ENCODE assay signal across 11 mouse cellular contexts in the genomic region with DNA sequence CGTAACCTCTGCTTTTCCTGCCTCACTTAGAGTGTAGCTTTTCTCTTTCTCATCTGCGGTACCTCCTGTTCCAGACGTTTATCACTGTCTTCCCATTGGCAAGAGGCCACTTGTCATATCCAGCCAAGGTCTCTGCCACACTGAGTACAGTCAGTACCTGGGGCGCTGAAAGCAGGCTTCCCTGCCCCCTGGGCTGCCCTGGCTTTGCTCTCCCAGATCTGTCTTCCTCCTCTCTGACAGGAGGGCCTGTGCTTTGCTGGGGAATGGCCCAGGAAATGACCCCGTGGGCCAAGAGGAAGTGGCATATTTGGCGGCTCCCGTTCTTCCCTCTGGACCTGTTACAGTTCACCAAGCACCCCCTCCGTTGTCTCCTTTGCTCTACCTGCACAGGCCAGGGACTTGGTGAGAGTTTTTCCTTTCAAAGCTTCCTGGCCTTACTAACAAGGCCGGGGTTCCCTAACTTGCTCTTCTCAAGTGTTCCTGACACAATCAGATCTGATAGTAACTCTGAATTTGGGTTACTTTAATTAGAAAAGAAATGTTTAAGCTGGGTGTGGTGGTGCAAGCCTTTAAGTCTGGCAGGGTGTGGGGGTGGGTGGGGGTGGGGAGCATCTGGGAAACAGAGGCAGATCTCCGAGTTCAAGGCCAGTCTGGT. TPM values are rescaled to one million over a fixed set of nuclear protein-coding genes. Genes with fewer than 3 reads are reported as not detected.
A peak's percentile ranks its signal among the peaks of the same experiment; 100 is the strongest.
DNase-seq lines count a peak whose midpoint lies in the region; ATAC-seq and TF ChIP-seq lines count a peak whose summit lies in the region.
"Had no signal": no experiment of that assay in that cellular context is flagged by ENCODE, and none has a peak within 500 bp of the region (broad histone marks: within the 10 kb centered on the region; RNA-seq: fewer than 3 reads in every experiment).

No protein-coding gene starts in this region.

- DNase-seq in ovary, adult 18-20 months (ENCODE audit: low spot score): peak; percentile 69
- DNase-seq in ovary, postnatal 10 days (ENCODE audit: low spot score): no peak
- DNase-seq in heart, postnatal 4 days: peak; percentile 35
- peak; percentile 86 for DNase-seq in testis, postnatal 14 days (ENCODE audit: low spot score)
- DNase-seq in midbrain, embryonic 10.5 days (ENCODE audit: low spot score): no peak

- no peaks in the 10 kb centered on the region for H3K9me3 ChIP-seq in midbrain, embryonic 10.5 days (replicated peaks)
- H3K9me3 ChIP-seq: hindbrain, embryonic 10.5 days; limb, embryonic 15.5 days had no signal

- H3K27ac ChIP-seq in bone marrow macrophage, adult 2 months (ENCODE audit: insufficient read depth, low read depth, low read length): 0 out of 2 replicates have a peak overlapping the region, but pooled peaks have one; percentile 19
- no peak overlapping the region for H3K27ac ChIP-seq in midbrain, embryonic 10.5 days (replicated peaks)
- H3K27ac ChIP-seq: hindbrain, embryonic 10.5 days; limb, embryonic 15.5 days had no signal

- H3K4me3 ChIP-seq in bone marrow macrophage, adult 2 months (ENCODE audit: insufficient read depth, low read length): no peak overlapping the region
- no peak overlapping the region for H3K4me3 ChIP-seq in midbrain, embryonic 10.5 days
- H3K4me3 ChIP-seq: hindbrain, embryonic 10.5 days; limb, embryonic 15.5 days; myocyte had no signal

- TF ChIP-seq POLR2A in bone marrow macrophage, adult 2 months (IDR thresholded peaks at IDR 0.05; ENCODE audit: borderline replicate concordance, low read depth, low read length): no peak

- no peaks in the 10 kb centered on the region for H3K27me3 ChIP-seq in midbrain, embryonic 10.5 days (ENCODE audit: low read depth, poor library complexity, severe bottlenecking)
- H3K27me3 ChIP-seq: limb, embryonic 15.5 days had no signal

- no peak for ATAC-seq in activated CD4-positive, CD25-positive, alpha-beta regulatory T cell, adult 4 months

- TF ChIP-seq CTCF in bone marrow macrophage, adult 2 months (IDR thresholded peaks at IDR 0.05; ENCODE audit: low read depth, low read length): no peak

- peaks cover 10% of the 10 kb centered on the region for H3K4me1 ChIP-seq in bone marrow macrophage, adult 2 months (ENCODE audit: control insufficient read depth, insufficient read depth, low read length)
- H3K4me1 ChIP-seq in midbrain, embryonic 10.5 days: 0 out of 2 replicates have a peak, but pooled peaks cover 5% of the 10 kb centered on the region
- H3K4me1 ChIP-seq: limb, embryonic 15.5 days had no signal

- 72% methylated on average over 10 of the region's 10 CpGs for WGBS in midbrain, embryonic 10.5 days

- no peaks in the 10 kb centered on the region for H3K36me3 ChIP-seq in midbrain, embryonic 10.5 days
- H3K36me3 ChIP-seq: hindbrain, embryonic 10.5 days; limb, embryonic 15.5 days had no signal

RNA-seq across cellular contexts. Expression of gene Slc28a3, which starts 9.3 kb away (rescaled TPM):
- not detected in 2 replicates for polyA plus RNA-seq in bone marrow macrophage, adult 2 months (2012; ENCODE audit: insufficient read depth, insufficient read length, missing spikeins)
- total RNA-seq in heart, postnatal 4 days (2021): not detected
- polyA plus RNA-seq in activated CD4-positive, CD25-positive, alpha-beta regulatory T cell, adult 4 months (2017; shearing (Covaris generic)): under 1 TPM in 1 of 2 experiments, not detected in 1; 0.21 TPM
- polyA plus RNA-seq in midbrain, embryonic 10.5 days (2016; fragmentation: Nextera tagmentation; extraction: Ambion mirVana): not detected in 2 replicates
- polyA plus RNA-seq: embryonic facial prominence, embryonic 11.5 days; hindbrain, embryonic 10.5 days; myocyte had no signal

Comparison
In these comparisons a context has a peak if more than half of its experiments do, and no peak if none do; other contexts are left out.
1. DNase-seq: peak in ovary, adult 18-20 months (single experiment), heart, postnatal 4 days (single experiment) and testis, postnatal 14 days (single experiment); none in ovary, postnatal 10 days (single experiment) and midbrain, embryonic 10.5 days (single experiment).